Mouse (Mus musculus) gastrocnemius, postnatal 25 days (tissue): Measurements from ENCODE around the gene Dph1. TPM values are rescaled to one million over a fixed set of nuclear protein-coding genes. Genes with fewer than 3 reads are reported as not detected.

ENCODE experiments used
- DNase-seq: peaks from one replicate; pipeline ENCODE4 v3.0.0; 2022
- long read RNA-seq, 2 experiments: library from polyadenylated mRNA; stranded (forward); transcript quantifications; one replicate each; pipeline ENCODE4 v2.0.0; 2021
- total RNA-seq, 2 experiments: library from RNA; stranded (reverse); gene quantifications; 1 replicate in 1 of 2; 2 replicates in 1 of 2; pipeline ENCODE4 v1.2.3; 2021

Dph1 gene
- total RNA-seq = 1 to 10 TPM; 5.6 to 5.8 TPM
- long read RNA-seq, experiment 1, partial matches to known transcripts = 1 of 1 reads
- long read RNA-seq, experiment 1, other reads (novel, unspliced or antisense) = 0 of 1 reads
- long read RNA-seq, experiment 2, transcript Dph1-201 (13 exons, 2,139 nt) = major isoform, 5 of 6 reads
- long read RNA-seq, experiment 2, partial matches to known transcripts = 1 of 6 reads
- long read RNA-seq, experiment 2, other reads (novel, unspliced or antisense) = 0 of 6 reads

GRCm38 (mm10) chr11:75190905-75191441, at the start of gene Dph1:
Gene Dph1, minus strand, starts transcription at chr11:75191241.
- no peak for DNase-seq

- no peak for DNase-seq
Measured at GRCm38 (mm10) chr11:75240158-75240934, 49.3 kb upstream of the Dph1 start.

GRCm38 (mm10) chr11:75234745-75235144, 43.7 kb upstream of the Dph1 start:
- no peak for DNase-seq

GRCm38 (mm10) chr11:75232434-75232833, 41.4 kb upstream of the Dph1 start:
- DNase-seq = no peak

GRCm38 (mm10) chr11:75231756-75232155, 40.7 kb upstream of the Dph1 start:
- DNase-seq = peak; percentile 38

GRCm38 (mm10) chr11:75230272-75230760, 39.3 kb upstream of the Dph1 start:
- DNase-seq = no peak

- no peak for DNase-seq
Measured at GRCm38 (mm10) chr11:75229289-75229688, 38.2 kb upstream of the Dph1 start.

GRCm38 (mm10) chr11:75227632-75228031, 36.6 kb upstream of the Dph1 start:
- no peak for DNase-seq

- no peak for DNase-seq
Measured at GRCm38 (mm10) chr11:75224835-75225234, 33.8 kb upstream of the Dph1 start.

GRCm38 (mm10) chr11:75224062-75224461, 33.0 kb upstream of the Dph1 start:
- DNase-seq = no peak

- DNase-seq = no peak
Measured at GRCm38 (mm10) chr11:75220517-75221145, 29.6 kb upstream of the Dph1 start.

- no peak for DNase-seq
Measured at GRCm38 (mm10) chr11:75220115-75220514, 29.1 kb upstream of the Dph1 start.

GRCm38 (mm10) chr11:75214081-75214950, 23.3 kb upstream of the Dph1 start:
- DNase-seq = no peak

- DNase-seq = no peak
Measured at GRCm38 (mm10) chr11:75213372-75214080, 22.5 kb upstream of the Dph1 start.

- no peak for DNase-seq
Measured at GRCm38 (mm10) chr11:75212876-75213275, 21.8 kb upstream of the Dph1 start.

GRCm38 (mm10) chr11:75212031-75212667, 21.1 kb upstream of the Dph1 start:
- DNase-seq = peak; percentile 72

GRCm38 (mm10) chr11:75210755-75211154, 19.7 kb upstream of the Dph1 start:
- DNase-seq = no peak

- no peak for DNase-seq
Measured at GRCm38 (mm10) chr11:75210093-75210492, 19.1 kb upstream of the Dph1 start.

GRCm38 (mm10) chr11:75209363-75209762, 18.3 kb upstream of the Dph1 start:
- DNase-seq = no peak

GRCm38 (mm10) chr11:75206347-75206746, 15.3 kb upstream of the Dph1 start:
- no peak for DNase-seq

- DNase-seq = no peak
Measured at GRCm38 (mm10) chr11:75204472-75204871, 13.4 kb upstream of the Dph1 start.
